Comparison of ENCODE assay signal across 8 mouse cellular contexts in the genomic region with DNA sequence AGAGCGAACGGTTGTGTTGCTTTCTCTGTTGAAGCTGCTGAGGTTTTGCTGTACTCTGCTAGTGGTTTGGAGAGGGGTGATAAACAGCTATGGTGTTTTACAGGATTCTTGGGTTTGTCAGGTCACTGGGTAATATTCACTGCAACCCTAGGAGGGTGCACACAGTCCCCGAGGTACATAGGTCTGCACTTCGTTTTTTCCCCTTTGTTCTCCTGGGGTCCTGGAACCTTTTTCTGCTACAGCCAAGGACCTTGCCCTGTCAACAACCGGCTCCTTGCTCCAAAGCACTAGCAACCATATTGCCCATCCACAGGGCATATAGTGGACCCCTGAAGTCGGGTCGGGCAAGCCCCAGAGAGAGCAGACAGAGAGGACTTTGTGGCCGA. TPM values are rescaled to one million over a fixed set of nuclear protein-coding genes. Genes with fewer than 3 reads are reported as not detected.
DNase-seq lines count a peak whose midpoint lies in the region; ATAC-seq and TF ChIP-seq lines count a peak whose summit lies in the region.
"Not testable (repeated sequence)": the region's sequence is repeated elsewhere in the genome, so short reads cannot be mapped to it uniquely, and the experiment has no call there.

No protein-coding gene starts in this region.

- not testable (repeated sequence) for DNase-seq in CH12.LX (ENCODE audit: extremely low read depth); embryonic facial prominence, embryonic 11.5 days (ENCODE audit: low spot score); lung, embryonic 14.5 days
- DNase-seq in gastrocnemius, postnatal 25 days = peak; percentile 38
- peak; percentile 60 for DNase-seq in layer of hippocampus, adult 9-11 months
- DNase-seq in natural killer cell, adult 2 months (ENCODE audit: low spot score in 2 of 2) = peak; percentile 50 to 52

- not testable (repeated sequence) for H3K27ac ChIP-seq in CH12.LX (ENCODE audit: insufficient read depth, low read depth); embryonic facial prominence, embryonic 11.5 days (replicated peaks; ENCODE audit: low read depth, low read length); lung, embryonic 14.5 days (ENCODE audit: low read depth); stomach, embryonic 16.5 days (ENCODE audit: low read length)

- not testable (repeated sequence) for H3K79me2 ChIP-seq in CH12.LX (replicated peaks; ENCODE audit: control insufficient read depth, extremely low read depth, insufficient read depth, poor library complexity, severe bottlenecking)

- dilution Hi-C loops in CH12.LX (cut with MboI; ENCODE audit: extremely low pct_ligation_motif_present, extremely low pct_unique_long_range_greater_than_20kb, low sequenced_read_pairs) = not testable (repeated sequence)

- not testable (repeated sequence) for H3K4me2 ChIP-seq in CH12.LX (ENCODE audit: insufficient read depth, low read depth, poor library complexity, severe bottlenecking); embryonic facial prominence, embryonic 11.5 days (ENCODE audit: low read depth, low read length); lung, embryonic 14.5 days; stomach, embryonic 16.5 days (ENCODE audit: low read depth, low read length)

- not testable (repeated sequence) for H3K4me1 ChIP-seq in CH12.LX (ENCODE audit: control insufficient read depth in 1 of 2, insufficient read depth in 2 of 2); embryonic facial prominence, embryonic 11.5 days (ENCODE audit: control insufficient read depth, insufficient read depth, low read length); lung, embryonic 14.5 days (ENCODE audit: insufficient read depth); stomach, embryonic 16.5 days (ENCODE audit: control insufficient read depth, insufficient read depth, low read length)

- H3K9me3 ChIP-seq in CH12.LX (replicated peaks; ENCODE audit: low read length); embryonic facial prominence, embryonic 11.5 days (replicated peaks; ENCODE audit: control insufficient read depth, low read length); lung, embryonic 14.5 days (ENCODE audit: low read depth, low read length); stomach, embryonic 16.5 days (replicated peaks; ENCODE audit: control insufficient read depth, low read length): not testable (repeated sequence)

- not testable (repeated sequence) for H3K36me3 ChIP-seq in CH12.LX (replicated peaks in 1 of 2; ENCODE audit: control insufficient read depth in 1 of 2, insufficient read depth in 1 of 2, low read length in 1 of 2); embryonic facial prominence, embryonic 11.5 days (replicated peaks; ENCODE audit: control insufficient read depth, insufficient read depth, low read depth, low read length); lung, embryonic 14.5 days (ENCODE audit: insufficient read depth); stomach, embryonic 16.5 days (ENCODE audit: control insufficient read depth, insufficient read depth, low read length)

- not testable (repeated sequence) for TF ChIP-seq CTCF in CH12.LX (conservative IDR thresholded peaks at IDR 0.05 in 1 of 2, IDR thresholded peaks at IDR 0.05 in 1 of 2; ENCODE audit: low read depth in 2 of 2, low read length in 2 of 2); lung, embryonic 14.5 days (IDR thresholded peaks at IDR 0.05; ENCODE audit: low read depth)

- TF ChIP-seq POLR2A in CH12.LX (IDR thresholded peaks at IDR 0.05; ENCODE audit: low read depth, low read length) = peak; percentile 58

- WGBS in embryonic facial prominence, embryonic 11.5 days = 0% methylated on average over 3 of the region's 8 CpGs
- WGBS in lung, embryonic 14.5 days = 1% methylated on average over 3 of the region's 8 CpGs
- WGBS in stomach, embryonic 16.5 days = 0% methylated on average over 3 of the region's 8 CpGs

- H3K4me3 ChIP-seq in CH12.LX (replicated peaks in 1 of 3; ENCODE audit: low read depth in 2 of 3, low read length in 2 of 3, poor library complexity in 1 of 3); embryonic facial prominence, embryonic 11.5 days (ENCODE audit: low read depth, low read length); lung, embryonic 14.5 days (ENCODE audit: low read depth, low read length); stomach, embryonic 16.5 days (replicated peaks; ENCODE audit: low read length): not testable (repeated sequence)

- H3K9ac ChIP-seq in CH12.LX (ENCODE audit: insufficient read depth, low read depth); embryonic facial prominence, embryonic 11.5 days (replicated peaks; ENCODE audit: low read length); lung, embryonic 14.5 days; stomach, embryonic 16.5 days (ENCODE audit: low read length): not testable (repeated sequence)

- TF ChIP-seq EP300 in CH12.LX (IDR thresholded peaks at IDR 0.05; ENCODE audit: low read length) = not testable (repeated sequence)

- ATAC-seq in embryonic facial prominence, embryonic 11.5 days (replicated peaks; ENCODE audit: insufficient number of reproducible peaks, low FRiP score, low TSS enrichment, low read depth) = peak; percentile 91
- ATAC-seq in inflammation-experienced regulatory T-cells, adult 6 months = peak; percentile 66
- ATAC-seq in lung, embryonic 14.5 days (ENCODE audit: insufficient read depth) = peak; percentile 89
- peak; percentile 87 for ATAC-seq in stomach, embryonic 16.5 days (ENCODE audit: insufficient read depth, low FRiP score)

- not testable (repeated sequence) for H3K27me3 ChIP-seq in CH12.LX (replicated peaks); embryonic facial prominence, embryonic 11.5 days (ENCODE audit: control insufficient read depth, insufficient read depth, low read length); lung, embryonic 14.5 days (ENCODE audit: insufficient read depth, low read length); stomach, embryonic 16.5 days (ENCODE audit: control insufficient read depth, insufficient read depth, low read length)

- TF ChIP-seq RAD21 in CH12.LX (IDR thresholded peaks at IDR 0.05; ENCODE audit: low read depth, low read length) = not testable (repeated sequence)

- in situ Hi-C loops in CH12.LX (cut with MboI; ENCODE audit: low pct_ligation_motif_present, low pct_unique_long_range_greater_than_20kb, low sequenced_read_pairs) = not testable (repeated sequence)

TF ChIP-seq in CH12.LX, 34 proteins besides CTCF, POLR2A, EP300 and RAD21:
- TF ChIP-seq NELFE (IDR thresholded peaks at IDR 0.05; ENCODE audit: low read depth, low read length) (peak; percentile 41; the same call in 1 of the 2 replicates), ZMIZ1 (IDR thresholded peaks at IDR 0.05; ENCODE audit: low read depth, low read length) (peak; percentile 83), POLR2AphosphoS2 (IDR thresholded peaks at IDR 0.05; ENCODE audit: low read depth, low read length) (0 out of 2 replicates have a peak, but pooled peaks have one; percentile 30), ETS1 (conservative IDR thresholded peaks at IDR 0.05; ENCODE audit: low read depth, low read length) (0 out of 2 replicates have a peak, but pooled peaks have one; percentile 19)

RNA-seq across cellular contexts. Expression of a gene that starts 14.8 kb away (rescaled TPM):
- total RNA-seq in CH12.LX (2012; rRNA removed) (52.4 and 53.9 TPM in 2 replicates), CH12.LX (2014; rRNA removed) (51.5 and 53.4 TPM in 2 replicates)
- 43.1 and 60.9 TPM in 2 replicates for polyA plus RNA-seq in CH12.LX (2012; ENCODE audit: insufficient read length, low read depth)
- 68.7 and 81.1 TPM in 2 replicates for polyA plus RNA-seq in embryonic facial prominence, embryonic 11.5 days (2014; fragmentation: Nextera tagmentation; extraction: Ambion mirVana)
- total RNA-seq in gastrocnemius, postnatal 25 days (2021) = 10 to 100 TPM; 16.3 to 18.7 TPM
- 100 to 1,000 TPM; 126 to 159 (median 145) TPM for polyA plus RNA-seq in inflammation-experienced regulatory T-cells, adult 6 months (2017; shearing (Covaris generic))
- polyA plus RNA-seq in lung, embryonic 14.5 days (2014; fragmentation: Nextera tagmentation; extraction: Ambion mirVana) = 56.1 and 59.4 TPM in 2 replicates
- polyA plus RNA-seq in stomach, embryonic 16.5 days (2015; fragmentation: Nextera tagmentation; extraction: Ambion mirVana) = 51.9 and 57.0 TPM in 2 replicates

RNA-seq across cellular contexts. Expression of a gene that starts 54.1 kb away (rescaled TPM):
- 34.0 and 38.4 TPM in 2 replicates for total RNA-seq in CH12.LX (2012; rRNA removed)
- 125 and 145 TPM in 2 replicates for total RNA-seq in CH12.LX (2014; rRNA removed)
- 64.8 and 66.7 TPM in 2 replicates for polyA plus RNA-seq in CH12.LX (2012; ENCODE audit: insufficient read length, low read depth)
- polyA plus RNA-seq in embryonic facial prominence, embryonic 11.5 days (2014; fragmentation: Nextera tagmentation; extraction: Ambion mirVana) = 213 and 221 TPM in 2 replicates
- 10 to 100 TPM; 17.0 to 17.9 TPM for total RNA-seq in gastrocnemius, postnatal 25 days (2021)
- 100 to 1,000 TPM; 190 to 247 (median 231) TPM for polyA plus RNA-seq in inflammation-experienced regulatory T-cells, adult 6 months (2017; shearing (Covaris generic))
- 189 and 200 TPM in 2 replicates for polyA plus RNA-seq in lung, embryonic 14.5 days (2014; fragmentation: Nextera tagmentation; extraction: Ambion mirVana)
- polyA plus RNA-seq in stomach, embryonic 16.5 days (2015; fragmentation: Nextera tagmentation; extraction: Ambion mirVana) = 225 and 229 TPM in 2 replicates
